Mouse (Mus musculus): ENCODE results near the gene Gab2. TPM values are rescaled to one million over a fixed set of nuclear protein-coding genes. Genes with fewer than 3 reads are reported as not detected.

The Gab2 gene
- total RNA-seq, 2 experiments from 2014 or later, result 10.6 to 12.7 TPM

DNA sequence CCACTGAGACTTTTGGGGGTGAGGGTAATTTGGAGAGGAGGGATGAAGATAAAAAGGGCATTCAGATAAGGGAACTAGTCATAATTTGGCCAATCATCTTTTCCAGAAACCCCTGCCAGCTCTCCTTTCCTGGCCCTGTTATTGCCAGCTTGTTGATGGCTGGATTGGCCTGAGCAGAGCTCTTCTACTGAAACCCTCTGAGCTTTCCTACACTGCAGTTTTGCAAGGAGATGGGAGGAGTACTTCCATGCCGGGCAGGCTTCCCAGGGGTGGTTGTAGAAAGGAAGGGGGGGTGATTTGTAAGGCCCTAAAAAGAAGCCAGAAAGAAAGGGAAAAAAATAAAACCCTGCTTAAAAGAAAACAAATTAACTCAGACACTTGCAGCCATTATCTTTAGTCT lies 181.2 kb downstream of the Gab2 start:
- no peak for DNase-seq

DNA sequence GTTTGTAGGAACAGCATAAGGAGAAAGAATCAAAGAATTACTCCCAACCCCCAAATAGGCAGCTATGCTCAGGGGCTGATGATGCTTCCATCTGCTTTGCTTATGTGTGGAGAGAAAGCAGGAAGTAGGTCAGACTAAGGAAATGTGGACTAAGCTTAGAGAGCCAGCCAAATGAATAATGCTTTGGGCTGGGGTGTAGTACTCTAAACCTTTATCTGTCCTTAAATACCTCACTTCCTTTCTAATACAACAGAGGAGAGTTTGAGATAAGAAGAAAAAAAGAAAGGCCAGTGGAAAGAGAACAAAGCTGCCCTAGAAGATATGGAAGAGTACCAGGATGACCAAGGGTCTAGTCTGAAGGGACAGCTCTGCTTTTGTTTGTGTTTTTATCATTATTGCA lies 189.0 kb downstream of the Gab2 start:
- no peak for DNase-seq

DNA sequence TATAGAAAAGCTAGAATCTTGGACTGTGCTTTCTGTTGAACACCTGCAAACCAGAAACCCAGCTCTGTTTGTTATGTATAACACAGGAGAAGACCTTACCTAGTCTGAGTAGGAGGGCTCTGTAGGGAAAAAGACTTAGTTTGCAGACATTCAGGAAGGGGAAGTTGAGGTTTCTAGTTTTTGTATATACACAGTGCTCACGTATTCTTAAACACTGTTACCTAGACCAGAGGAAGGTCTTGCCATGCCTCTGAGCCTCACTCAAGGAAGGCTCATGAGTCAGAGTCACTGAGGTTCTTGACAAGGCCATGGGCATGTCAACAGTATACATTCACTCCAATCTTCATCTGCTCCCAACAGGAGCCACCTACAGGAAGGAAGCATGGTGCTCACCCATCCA lies 189.7 kb downstream of the Gab2 start:
- DNase-seq, result no peak

DNA sequence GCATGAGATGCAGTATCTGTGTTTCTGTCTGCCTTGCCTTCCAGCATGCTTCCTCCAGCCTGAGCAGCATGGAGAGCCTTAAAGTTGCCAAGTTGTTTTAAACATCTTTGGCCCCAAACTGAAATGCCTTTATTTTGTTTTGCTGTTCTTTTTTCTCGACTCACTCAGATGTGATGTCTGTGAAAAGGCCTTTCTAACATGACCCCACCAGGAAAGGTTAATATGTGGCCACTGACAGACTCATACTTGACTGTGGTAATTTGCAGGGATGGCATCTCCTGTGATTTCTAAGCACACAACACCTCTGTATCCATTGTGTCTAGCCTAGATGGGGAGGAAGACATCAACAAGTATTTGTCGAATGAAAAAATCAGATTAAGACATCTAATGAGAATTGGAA lies 215.6 kb downstream of the Gab2 start:
- DNase-seq, result no peak

DNA sequence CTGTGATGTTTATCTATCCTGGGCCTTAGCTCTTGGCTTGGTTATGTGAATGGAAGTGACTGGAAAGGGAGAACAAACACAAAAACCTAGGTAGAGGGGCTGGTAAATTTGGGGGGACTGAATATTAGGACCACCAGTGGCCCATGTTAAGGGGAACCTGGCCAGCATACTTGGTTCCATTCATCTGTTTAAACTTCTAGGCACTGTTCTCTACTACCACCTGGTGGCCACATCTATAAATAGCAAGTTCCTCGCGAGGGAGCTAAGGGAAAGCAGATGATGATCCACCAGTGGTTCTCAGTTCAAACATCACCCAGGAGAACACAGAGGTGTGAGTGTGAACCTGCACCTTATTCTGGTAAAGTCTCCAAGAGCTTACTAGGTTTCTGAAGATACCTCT lies 216.1 kb downstream of the Gab2 start:
- DNase-seq, result peak; percentile 49 to 68

DNA sequence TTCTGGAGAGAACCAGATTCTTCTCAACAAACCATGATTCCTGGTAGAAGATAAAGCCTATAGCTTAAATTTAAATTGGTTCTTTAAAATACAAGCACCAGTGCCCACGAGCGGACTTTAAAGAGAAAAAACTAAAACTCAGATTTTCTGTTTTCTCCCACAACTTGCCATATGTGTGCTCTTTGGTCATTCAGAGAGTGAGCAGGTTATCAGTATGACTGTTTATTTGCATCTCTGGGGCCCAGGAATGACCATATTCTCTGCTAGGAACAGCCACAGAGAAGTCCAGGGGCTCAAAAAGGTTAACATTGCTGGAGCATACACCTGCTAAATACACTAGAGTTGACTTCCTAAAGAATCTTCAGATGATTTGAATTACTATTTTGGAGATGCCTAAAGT lies 216.9 kb downstream of the Gab2 start:
- no peak for DNase-seq

DNA sequence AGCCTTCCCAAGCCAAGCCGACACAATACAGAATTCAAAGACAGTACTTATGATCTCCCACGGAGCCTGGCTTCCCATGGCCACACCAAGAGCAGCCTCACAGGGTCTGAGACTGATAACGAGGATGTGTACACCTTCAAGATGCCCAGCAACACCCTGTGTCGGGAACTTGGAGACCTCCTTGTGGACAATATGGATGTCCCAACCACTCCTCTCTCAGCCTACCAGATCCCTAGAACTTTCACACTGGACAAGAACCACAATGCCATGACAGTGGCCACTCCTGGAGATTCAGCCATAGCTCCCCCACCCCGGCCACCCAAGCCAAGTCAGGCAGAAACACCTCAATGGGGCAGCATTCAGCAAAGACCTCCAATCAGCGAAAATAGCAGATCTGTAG lies 217.6 kb downstream of the Gab2 start:
- DNase-seq, result no peak

DNA sequence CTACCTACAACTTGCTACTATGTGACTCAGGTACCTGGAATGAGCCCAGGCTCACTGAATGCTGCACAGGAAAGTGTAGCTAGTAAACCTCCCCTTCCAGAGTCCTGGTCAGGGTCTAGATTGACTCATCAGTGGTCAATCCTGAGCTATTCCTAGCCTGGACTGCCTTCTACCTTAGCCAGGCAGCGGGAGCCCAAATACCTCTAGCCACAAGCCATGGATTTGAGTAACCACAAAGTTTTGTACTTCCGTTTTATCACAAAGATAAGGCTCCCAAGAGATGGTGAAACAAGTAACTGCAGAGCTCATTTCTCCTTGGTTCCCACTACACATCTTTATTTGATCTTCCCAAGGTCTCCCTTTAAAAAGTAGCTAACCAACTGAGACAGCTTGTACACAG lies 219.5 kb downstream of the Gab2 start:
- no peak for DNase-seq

DNA sequence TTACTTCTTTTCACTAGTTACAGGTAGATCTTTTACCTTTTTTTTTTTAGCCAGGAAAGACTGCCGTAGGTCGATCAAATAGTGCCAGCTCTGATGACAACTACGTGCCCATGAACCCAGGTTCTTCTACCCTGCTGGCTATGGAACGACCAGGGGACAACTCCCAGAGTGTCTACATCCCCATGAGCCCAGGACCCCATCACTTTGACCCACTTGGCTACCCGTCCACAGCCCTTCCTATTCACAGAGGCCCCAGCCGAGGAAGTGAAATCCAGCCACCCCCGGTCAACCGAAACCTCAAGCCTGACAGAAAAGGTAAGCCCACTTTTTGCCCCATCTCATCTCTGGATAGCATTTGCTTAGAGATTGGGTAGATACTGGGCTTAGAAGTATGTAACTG lies 219.9 kb downstream of the Gab2 start:
- no peak for DNase-seq

DNA sequence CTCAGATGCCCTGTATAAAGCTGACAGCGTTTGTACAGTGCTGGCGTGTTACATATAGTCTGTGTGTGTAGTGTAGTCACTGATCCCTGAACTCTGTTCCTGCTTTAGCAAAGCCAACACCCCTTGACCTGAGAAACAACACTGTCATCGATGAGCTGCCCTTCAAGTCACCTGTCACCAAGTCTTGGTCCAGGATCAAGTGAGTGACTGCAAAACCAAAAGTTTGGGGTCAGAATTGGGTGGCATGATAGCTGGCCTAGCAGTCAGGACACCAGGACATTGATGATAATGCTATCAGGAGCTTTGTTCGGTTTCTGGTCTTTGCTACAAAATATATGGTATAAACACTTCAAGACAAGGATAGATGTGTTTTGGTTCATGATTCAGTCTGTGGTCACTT lies 220.9 kb downstream of the Gab2 start:
- DNase-seq, result no peak

DNA sequence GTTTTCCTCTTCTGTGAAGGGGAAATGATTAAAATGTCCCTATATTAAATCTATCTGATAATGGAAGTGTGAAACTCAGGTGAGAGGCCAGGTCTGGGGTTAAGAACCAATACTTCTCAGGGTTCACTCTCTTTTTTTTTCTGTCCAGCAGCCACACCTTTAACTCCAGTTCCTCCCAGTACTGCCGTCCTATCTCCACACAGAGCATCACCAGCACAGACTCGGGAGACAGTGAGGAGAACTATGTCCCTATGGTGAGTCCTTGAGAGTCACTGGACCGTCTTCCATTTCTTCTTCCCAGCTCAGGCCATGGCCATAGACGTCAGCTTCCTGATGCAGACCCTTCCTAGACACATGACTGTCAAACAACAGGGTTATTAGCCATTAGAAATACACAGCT lies 221.5 kb downstream of the Gab2 start:
- DNase-seq, result no peak

DNA sequence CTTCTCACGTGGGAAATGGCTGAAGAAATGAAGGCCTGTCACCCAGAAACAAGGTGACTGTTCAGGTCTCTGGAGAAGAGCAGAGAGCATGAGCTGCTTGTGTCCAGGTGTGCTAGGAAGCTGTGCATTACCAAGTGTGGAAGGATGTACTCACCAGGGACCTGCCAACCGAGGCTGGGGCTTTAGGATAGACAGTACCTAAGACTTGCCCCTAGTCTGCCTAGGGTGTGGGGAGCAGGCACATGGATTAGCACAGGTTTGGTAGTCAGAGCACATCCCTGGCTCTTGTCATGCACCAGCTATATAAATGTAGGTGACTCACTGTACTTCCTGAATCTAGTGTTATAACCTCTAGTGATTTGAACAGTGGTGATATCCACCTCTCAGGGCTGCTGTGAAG lies 222.2 kb downstream of the Gab2 start:
- no peak for DNase-seq

DNA sequence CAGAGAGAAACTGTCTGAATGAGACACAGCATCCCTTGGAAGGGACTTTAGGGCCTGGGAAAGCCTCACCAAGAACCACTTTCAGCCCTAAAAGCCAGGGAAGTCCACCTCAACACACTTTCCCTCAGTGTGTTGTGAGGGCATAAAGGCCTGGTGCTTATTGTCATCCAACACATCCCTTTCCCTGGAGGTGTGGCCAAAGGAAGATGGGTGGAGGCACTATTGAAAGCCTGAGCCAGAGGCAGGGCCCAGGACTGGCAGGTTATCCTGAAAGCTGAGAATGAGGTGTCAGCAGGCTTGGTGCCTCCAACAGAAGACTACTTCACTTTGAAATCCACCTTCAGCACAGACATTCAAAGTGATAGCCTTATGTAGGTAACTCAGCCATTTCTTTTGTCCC lies 223.1 kb downstream of the Gab2 start:
- DNase-seq, result no peak

DNA sequence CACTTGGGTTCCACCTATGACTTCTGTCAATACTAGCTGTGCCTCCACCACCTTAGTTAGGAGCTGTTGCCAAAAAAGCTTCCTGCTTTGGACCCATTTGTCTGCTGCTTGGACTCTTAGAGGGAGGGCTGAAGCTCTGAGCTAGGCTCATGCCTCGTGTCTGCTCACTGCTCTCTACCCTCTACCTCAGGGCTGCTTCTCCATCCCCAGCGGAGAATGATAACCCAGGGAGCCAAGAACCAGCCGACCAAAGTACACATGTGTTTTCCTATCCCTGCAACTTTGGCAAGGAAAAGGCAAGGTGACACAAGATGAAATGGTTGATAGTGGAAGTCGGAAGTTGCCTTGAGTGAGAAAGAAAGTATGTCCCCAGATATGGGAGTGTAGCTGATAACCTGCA lies 223.8 kb downstream of the Gab2 start:
- DNase-seq, result no peak

DNA sequence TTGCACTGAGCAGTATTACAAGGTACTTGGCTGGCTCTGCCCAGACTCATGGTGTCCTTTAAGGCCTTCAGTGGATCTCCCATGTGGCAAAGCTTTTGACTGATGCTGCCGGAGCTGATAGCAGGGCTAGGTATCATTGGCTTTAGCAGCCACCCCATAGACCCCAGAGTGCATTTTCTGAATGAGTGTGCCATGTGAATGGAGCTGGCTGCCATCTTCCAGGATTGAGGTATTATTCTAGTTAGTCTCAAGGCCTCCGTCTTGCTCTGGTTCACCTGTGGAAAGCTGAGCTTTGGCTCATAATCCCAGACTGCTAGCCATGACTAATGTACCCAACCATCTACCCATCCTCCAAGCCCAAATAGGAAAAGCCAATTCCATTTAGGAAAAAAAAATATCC lies 225.4 kb downstream of the Gab2 start:
- no peak for DNase-seq

DNA sequence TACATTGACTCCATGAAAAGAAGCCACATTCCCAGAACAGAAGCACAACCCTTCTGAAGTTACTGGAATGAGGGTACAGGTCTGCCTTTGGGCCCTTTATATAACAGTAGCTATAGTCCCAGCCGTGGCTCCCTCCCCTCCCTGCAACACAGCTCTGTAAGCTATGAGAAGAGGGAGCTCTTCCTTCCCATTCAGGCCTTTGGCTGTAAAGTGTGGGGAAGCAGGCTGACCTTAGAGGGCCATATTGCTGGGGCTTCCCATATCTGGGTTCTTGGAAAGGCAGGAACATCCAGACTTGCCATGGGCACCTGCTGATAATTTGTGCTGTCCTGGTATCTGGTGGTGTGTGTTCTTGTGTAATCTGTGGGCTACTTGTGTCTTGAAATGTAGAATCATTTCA lies 226.2 kb downstream of the Gab2 start:
- no peak for DNase-seq

DNA sequence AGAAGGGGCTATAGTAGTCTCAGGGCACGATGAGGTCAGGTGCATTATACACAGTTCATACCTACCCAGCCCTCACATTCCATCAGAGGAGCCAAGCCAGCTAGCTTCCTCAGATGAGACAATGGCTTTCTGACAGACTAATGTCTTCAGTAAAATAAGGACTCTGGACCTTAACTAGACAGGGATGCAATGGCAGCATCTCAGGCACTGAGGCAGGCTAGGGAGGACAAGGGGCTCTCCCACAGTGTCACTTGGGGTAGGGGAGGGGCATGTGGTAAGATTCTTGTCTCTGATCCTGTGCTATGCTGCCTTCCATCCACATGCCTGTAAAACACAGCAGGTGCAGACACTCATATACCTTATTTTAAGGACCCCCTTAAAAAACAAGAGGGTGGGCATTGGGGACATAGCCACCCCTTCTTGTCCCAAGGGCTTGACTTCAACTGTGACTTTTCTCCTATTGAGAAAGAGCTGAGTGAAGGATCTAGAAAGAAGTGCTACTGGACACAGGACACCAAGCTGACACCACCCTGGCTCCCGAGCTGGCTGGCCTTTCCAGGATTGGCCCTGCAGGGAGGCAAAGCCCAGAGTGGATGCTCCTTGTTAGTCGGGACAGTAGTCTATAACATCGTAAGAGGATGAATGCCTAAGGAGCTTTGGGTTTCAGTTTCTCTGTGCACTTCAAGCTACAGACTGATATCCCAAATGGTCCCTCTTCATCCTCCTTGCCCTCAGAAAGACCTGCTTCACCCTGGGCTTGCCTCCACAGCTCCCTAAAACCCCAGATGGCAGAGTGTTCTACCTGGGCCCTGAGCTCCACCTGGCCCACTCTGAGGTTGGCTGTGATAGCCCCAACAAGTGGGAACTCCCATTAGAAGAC lies 228.3 kb downstream of the Gab2 start:
- no peak for DNase-seq

DNA sequence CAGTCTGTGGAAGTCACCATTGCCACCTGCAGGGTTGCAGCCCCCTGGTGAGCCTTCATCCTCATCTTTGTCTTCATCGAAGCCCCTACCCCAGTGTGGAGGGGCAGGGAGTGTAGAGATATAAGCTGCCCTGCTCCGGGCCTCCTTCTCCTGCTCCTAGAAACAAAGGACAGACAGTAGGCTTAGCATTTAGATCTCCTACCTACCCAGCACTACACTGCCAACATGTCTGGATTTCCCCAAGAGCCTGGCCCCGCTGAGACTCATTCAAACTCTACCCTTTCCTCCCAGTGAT lies 228.9 kb downstream of the Gab2 start:
- DNase-seq, result no peak

DNA sequence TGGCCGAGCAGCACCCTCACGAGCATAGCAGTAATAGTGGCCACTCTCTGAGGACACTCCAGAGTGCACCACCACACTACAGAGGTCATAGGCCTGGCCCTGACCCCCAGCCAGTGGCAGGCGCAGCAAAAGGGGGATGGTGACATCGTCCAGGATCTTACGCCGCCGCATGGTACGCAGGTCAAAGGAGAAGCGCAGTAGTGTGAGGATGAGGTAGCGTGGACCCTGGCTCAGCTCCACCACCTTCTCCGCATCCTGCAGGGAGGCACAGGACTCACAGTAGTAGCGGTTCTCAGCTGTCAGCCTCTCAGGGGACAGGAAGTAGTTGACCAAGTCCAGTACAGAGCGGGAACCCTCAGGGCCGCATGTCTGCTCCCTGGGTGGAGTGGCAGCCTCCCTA lies 230.2 kb downstream of the Gab2 start:
- no peak for DNase-seq

DNA sequence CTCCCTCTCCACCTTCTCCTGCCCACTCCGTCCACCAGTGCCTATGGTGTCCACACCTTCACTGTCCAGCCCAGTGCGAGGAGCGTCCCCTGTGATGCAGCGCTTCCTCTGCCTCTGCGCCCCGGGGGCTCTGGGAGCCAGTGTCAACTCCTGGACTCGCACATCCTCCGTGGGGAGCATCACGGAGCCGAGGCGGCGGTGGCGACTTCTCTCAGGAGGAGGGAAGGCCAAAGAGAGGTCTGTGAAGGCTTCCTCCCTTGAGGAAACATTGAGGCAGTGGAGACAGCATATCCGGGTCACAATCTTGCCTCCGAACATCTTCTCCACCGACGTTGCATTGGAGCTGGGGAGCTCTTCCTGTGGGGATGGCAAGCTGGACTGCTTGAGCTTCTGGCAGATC lies 230.8 kb downstream of the Gab2 start:
- no peak for DNase-seq

DNA sequence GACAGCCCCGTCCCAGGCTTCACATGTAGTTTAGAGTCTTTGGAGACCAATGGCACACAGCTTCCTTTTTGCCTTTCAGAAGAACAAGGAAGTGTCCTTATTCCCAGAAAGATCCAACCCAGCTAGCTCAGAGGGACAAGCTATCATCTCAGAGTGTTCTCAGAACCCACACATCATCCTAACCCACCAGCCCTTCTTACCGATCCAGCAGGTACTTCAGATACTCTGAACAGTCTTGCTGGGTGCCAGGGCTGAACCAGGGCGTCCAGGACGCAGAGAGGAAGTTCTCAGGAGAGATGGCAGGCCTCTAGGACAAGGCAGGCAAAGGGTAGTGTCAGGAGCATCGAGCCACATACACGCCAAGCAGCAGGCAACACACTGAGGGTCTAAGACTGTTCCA lies 231.5 kb downstream of the Gab2 start:
- DNase-seq, result no peak

DNA sequence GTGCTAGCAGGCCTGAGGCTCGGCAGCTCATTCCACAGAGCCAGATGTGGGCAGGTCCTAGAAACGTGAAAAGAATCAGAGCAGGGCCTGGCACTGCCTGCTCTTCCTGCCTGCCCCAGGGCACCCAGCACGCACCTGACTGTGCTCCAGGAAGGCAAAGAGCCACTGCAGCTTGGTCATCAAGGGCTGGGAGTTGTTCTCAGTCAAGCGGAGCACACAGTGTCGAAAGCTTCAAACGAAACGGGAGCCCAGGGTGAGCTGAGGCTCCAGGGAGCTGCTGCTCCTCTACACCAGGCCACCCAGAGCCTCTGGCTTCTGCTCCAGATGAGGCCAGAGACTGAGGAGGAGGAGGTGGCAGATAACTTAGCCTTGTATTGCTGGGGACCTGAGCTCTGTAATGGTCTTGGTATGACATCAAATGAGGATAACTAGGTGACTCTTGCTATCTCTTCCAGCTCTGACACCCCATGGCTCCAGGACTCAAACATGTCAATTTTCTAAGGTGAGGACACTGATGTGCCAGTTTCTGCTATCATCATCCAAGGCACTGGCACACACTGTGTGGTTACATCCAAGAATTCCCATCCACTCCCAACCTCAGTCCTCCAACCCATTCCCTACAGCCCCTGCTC lies 232.1 kb downstream of the Gab2 start:
- DNase-seq, result no peak

DNA sequence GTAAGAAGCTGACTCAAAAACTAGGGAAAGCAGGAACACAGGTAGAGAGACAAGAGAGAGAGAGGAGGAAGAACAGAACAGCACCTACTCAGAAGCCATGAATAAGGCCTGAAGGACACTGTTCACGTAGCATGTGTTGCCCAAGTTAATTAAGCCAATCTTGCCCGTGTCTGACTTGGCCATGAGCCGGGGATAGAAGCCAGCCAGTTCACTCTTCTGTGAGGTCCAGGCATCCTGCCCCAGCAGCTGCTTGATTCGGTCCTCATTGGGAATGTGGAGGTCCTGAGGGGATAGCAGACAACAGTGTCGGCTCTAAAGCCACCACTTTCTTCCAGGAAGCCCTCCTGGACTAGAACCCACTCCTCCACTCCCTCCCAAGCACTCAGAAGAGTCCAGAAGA lies 233.3 kb downstream of the Gab2 start:
- no peak for DNase-seq

DNA sequence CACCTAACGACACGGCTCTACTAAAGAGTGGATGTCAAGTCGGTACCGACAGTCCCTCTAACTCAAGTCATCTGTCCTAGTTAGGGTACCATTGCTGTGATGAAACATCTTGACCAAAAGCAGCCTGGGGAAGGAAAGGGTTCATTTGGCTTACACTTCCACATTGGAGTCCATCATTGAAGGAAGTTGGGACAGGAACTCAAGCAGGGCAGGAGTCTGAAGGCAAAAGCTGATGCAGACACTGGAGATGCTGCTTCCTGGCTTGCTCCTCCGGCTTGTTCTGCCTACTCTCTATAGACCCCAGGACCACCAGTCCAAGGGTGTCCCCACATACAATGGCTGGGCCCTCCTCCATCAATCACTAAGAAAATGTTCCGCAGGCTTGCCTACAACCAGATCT lies 234.3 kb downstream of the Gab2 start:
- DNase-seq, result no peak

DNA sequence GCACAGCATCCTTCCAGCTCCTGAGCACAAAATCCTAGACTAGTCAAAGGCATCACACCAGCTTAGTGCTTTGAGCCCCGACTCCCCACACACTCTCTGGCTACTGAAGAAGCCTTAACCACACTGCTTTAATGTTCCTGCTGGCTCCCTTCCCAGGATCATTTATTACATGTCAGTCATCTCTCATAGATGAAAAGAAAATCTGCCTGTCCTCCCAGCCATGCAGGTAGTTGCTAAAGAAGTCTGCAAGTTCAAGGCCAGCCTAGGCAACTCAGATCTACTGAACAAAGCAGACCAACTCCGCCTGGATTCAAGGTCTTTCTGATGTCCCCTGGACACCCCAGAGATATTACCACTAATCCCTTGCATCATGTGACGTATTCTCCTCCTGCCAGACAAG lies 236.3 kb downstream of the Gab2 start:
- DNase-seq, result no peak
